Mouse (Mus musculus): ENCODE measurements at regions not wholly inside any gene's neighbourhood (a gene's known extent, or its start where the extent isn't known, plus 50 kb on each side); places are given as distances from the start of the nearest gene placed in this dataset.

DNA sequence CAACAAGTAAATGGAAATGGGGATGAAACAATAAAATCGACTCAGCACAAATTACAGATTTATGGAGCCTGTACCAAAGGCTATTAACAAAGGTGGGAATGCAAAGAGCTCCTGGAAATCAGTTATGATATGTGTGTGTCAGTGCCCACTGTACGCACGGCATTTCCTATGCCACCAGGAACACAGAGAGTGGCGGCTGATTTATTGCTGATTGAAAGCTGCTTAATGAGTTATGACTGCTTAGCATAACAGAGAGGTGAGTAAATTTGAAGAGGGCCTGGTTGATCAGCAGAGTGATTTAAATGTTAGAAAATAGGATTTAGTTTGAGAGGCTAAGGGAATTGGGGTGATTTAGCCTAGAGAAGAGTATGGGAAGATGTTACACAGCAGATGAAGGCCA is 261.7 kb downstream of the Pla2g4a start:
- TF ChIP-seq CTCF (IDR thresholded peaks at IDR 0.05; ENCODE audit: low read depth) (no peak), EP300 (IDR thresholded peaks at IDR 0.05; ENCODE audit: low read depth) (no peak)

Measured in liver, postnatal 0 days (tissue).